Mouse (Mus musculus): Measurements from ENCODE around the gene Capn1.

- TF ChIP-seq CTCF (IDR thresholded peaks at IDR 0.05; ENCODE audit: control insufficient read depth, insufficient read depth, insufficient replicate concordance, low read depth, low read length) (no peak), POLR2A (IDR thresholded peaks at IDR 0.05; ENCODE audit: control insufficient read depth, low read depth, low read length) (no peak)
Observed at GRCm38 (mm10) chr19:6016532-6016931, 835 bp upstream of the Capn1 start.

Measured in testis, adult 2 months (tissue).